ENCODE assay signal across 43 mouse cellular contexts in genomic region chr11:6834636-6835035, GRCm38 (mm10). TPM values are rescaled to one million over a fixed set of nuclear protein-coding genes. Genes with fewer than 3 reads are reported as not detected.
"Had no signal": no experiment of that assay in that cellular context is flagged by ENCODE, and none has a peak within 500 bp of the region (broad histone marks: within the 10 kb centered on the region; RNA-seq: fewer than 3 reads in every experiment).

No protein-coding gene starts in this region.

- H3K27ac ChIP-seq: heart, embryonic 13.5 days; heart, embryonic 15.5 days; hindbrain, embryonic 13.5 days; hindbrain, embryonic 15.5 days; hindbrain, postnatal 0 days; kidney, embryonic 15.5 days; kidney, postnatal 0 days; limb, embryonic 13.5 days; limb, embryonic 15.5 days; liver, embryonic 12.5 days; liver, embryonic 14.5 days had no signal

- ATAC-seq: hindbrain, postnatal 0 days; intestine, embryonic 16.5 days; liver, embryonic 12.5 days had no signal

- H3K36me3 ChIP-seq: heart, embryonic 13.5 days; heart, embryonic 15.5 days; hindbrain, embryonic 13.5 days; hindbrain, embryonic 15.5 days; kidney, embryonic 15.5 days; limb, embryonic 13.5 days; limb, embryonic 15.5 days; liver, embryonic 12.5 days had no signal

- DNase-seq: gastrocnemius, postnatal 14 days; gastrocnemius, postnatal 36 days; heart, adult 18-20 months; heart, postnatal 14 days; heart, postnatal 36 days; kidney, adult 11 months; kidney, adult 2 months; kidney, adult 9 months; kidney, postnatal 14 days; kidney, postnatal 36 days; layer of hippocampus, adult 9-11 months; layer of hippocampus, postnatal 36 days; left cerebral cortex, postnatal 4 days had no signal

- H3K4me2 ChIP-seq: heart, embryonic 11.5 days; heart, embryonic 13.5 days; heart, embryonic 15.5 days; hindbrain, embryonic 13.5 days; hindbrain, embryonic 15.5 days; kidney, embryonic 15.5 days; limb, embryonic 13.5 days; limb, embryonic 15.5 days; liver, embryonic 12.5 days had no signal

- H3K27me3 ChIP-seq: heart, embryonic 13.5 days; heart, embryonic 15.5 days; hindbrain, embryonic 13.5 days; hindbrain, embryonic 15.5 days; kidney, embryonic 15.5 days; limb, embryonic 13.5 days; limb, embryonic 15.5 days; liver, embryonic 12.5 days had no signal

- H3K4me1 ChIP-seq: heart, embryonic 13.5 days; heart, embryonic 15.5 days; hindbrain, embryonic 13.5 days; hindbrain, embryonic 15.5 days; kidney, embryonic 15.5 days; limb, embryonic 13.5 days; limb, embryonic 15.5 days; liver, embryonic 12.5 days had no signal

- H3K9ac ChIP-seq: heart, embryonic 13.5 days; heart, embryonic 15.5 days; hindbrain, embryonic 13.5 days; hindbrain, embryonic 15.5 days; kidney, embryonic 15.5 days; limb, embryonic 13.5 days; limb, embryonic 15.5 days; liver, embryonic 12.5 days; liver, embryonic 14.5 days had no signal

- H3K9me3 ChIP-seq: heart, embryonic 13.5 days; heart, embryonic 15.5 days; hindbrain, embryonic 13.5 days; hindbrain, embryonic 15.5 days; kidney, embryonic 15.5 days; limb, embryonic 13.5 days; limb, embryonic 15.5 days; liver, embryonic 12.5 days had no signal

- H3K4me3 ChIP-seq: heart, embryonic 13.5 days; heart, embryonic 15.5 days; hindbrain, embryonic 13.5 days; hindbrain, embryonic 15.5 days; kidney, embryonic 15.5 days; limb, embryonic 13.5 days; limb, embryonic 15.5 days; liver, embryonic 12.5 days had no signal

RNA-seq across cellular contexts. Expression of gene Gm11983, which starts 2.8 kb away (rescaled TPM):
- total RNA-seq: gastrocnemius, adult 18-20 months; gastrocnemius, adult 8-10 months; gastrocnemius, postnatal 14 days; gastrocnemius, postnatal 36 days; heart, adult 18-20 months; heart, postnatal 14 days; heart, postnatal 36 days; hematopoietic stem cell, adult 5-6 weeks; hindbrain, postnatal 0 days; layer of hippocampus, adult 18-20 months; layer of hippocampus, adult 8-10 months; layer of hippocampus, postnatal 14 days; layer of hippocampus, postnatal 36 days; left cerebral cortex, adult 18-20 months; left cerebral cortex, adult 8-10 months; left cerebral cortex, postnatal 10 days; left cerebral cortex, postnatal 25 days; left cerebral cortex, postnatal 4 days; liver, adult 2 months had no signal
- polyA plus RNA-seq: gonadal fat pad, adult 2 months; heart, embryonic 11.5 days; heart, embryonic 13.5 days; heart, embryonic 15.5 days; heart, postnatal 0 days; hindbrain, embryonic 11.5 days; hindbrain, embryonic 13.5 days; hindbrain, embryonic 15.5 days; hindbrain, postnatal 0 days; intestine, embryonic 14.5 days; intestine, embryonic 16.5 days; kidney, adult 2 months; kidney, embryonic 15.5 days; kidney, postnatal 0 days; large intestine, adult 2 months; limb, embryonic 11.5 days; limb, embryonic 13.5 days; limb, embryonic 15.5 days; liver, adult 2 months; liver, embryonic 12.5 days; liver, embryonic 14.5 days had no signal
